Comparison of ENCODE assay signal across 8 mouse cellular contexts in genomic region chr8:70838654-70839407, GRCm38 (mm10). TPM values are rescaled to one million over a fixed set of nuclear protein-coding genes. Genes with fewer than 3 reads are reported as not detected.
DNase-seq lines count a peak whose midpoint lies in the region; ATAC-seq and TF ChIP-seq lines count a peak whose summit lies in the region.

No protein-coding gene starts in this region.

- peak overlapping the region; percentile 66 for H3K4me3 ChIP-seq in kidney, embryonic 15.5 days (replicated peaks)
- peak overlapping the region; percentile 65 to 73 for H3K4me3 ChIP-seq in MEL (ENCODE audit: control insufficient read depth in 1 of 2, insufficient read depth in 1 of 2, low read depth in 2 of 2, low read length in 2 of 2)
- peak overlapping the region; percentile 72 for H3K4me3 ChIP-seq in forebrain, embryonic 10.5 days
- H3K4me3 ChIP-seq in intestine, postnatal 0 days (ENCODE audit: low read depth, low read length) = peak overlapping the region; percentile 69
- peak overlapping the region; percentile 65 for H3K4me3 ChIP-seq in midbrain, embryonic 14.5 days (replicated peaks; ENCODE audit: low read depth, low read length)

- peak overlapping the region; percentile 74 for H3K9ac ChIP-seq in kidney, embryonic 15.5 days
- peak overlapping the region; percentile 87 for H3K9ac ChIP-seq in MEL (ENCODE audit: control insufficient read depth, low read depth, low read length, poor library complexity, severe bottlenecking)
- peak overlapping the region; percentile 78 for H3K9ac ChIP-seq in intestine, postnatal 0 days (ENCODE audit: low read depth, low read length)
- H3K9ac ChIP-seq in midbrain, embryonic 14.5 days (replicated peaks; ENCODE audit: low read length) = peak overlapping the region; percentile 67

- no peak for TF ChIP-seq POLR2A in MEL (IDR thresholded peaks at IDR 0.05; ENCODE audit: control insufficient read depth in 1 of 2, insufficient read depth in 1 of 2, low read depth in 1 of 2, low read length in 2 of 2, poor library complexity in 1 of 2)

- TF ChIP-seq RAD21 in MEL (IDR thresholded peaks at IDR 0.05; ENCODE audit: low read depth, low read length) = no peak

- DNase-seq in kidney, adult 8-10 months = no peak
- DNase-seq in MEL (ENCODE audit: low read depth, low spot score) = no peak
- DNase-seq in forebrain, embryonic 10.5 days (ENCODE audit: extremely low spot score, low spot score) = no peak
- no peak for DNase-seq in midbrain, embryonic 14.5 days
- no peak for DNase-seq in right cerebral cortex, postnatal 25 days
- DNase-seq in left cerebral cortex, adult 8-10 months (ENCODE audit: low spot score in 2 of 2) = no peak

- ATAC-seq in kidney, embryonic 15.5 days (replicated peaks; ENCODE audit: low FRiP score) = peak; percentile 26
- ATAC-seq in intestine, postnatal 0 days = peak; percentile 62
- ATAC-seq in midbrain, embryonic 14.5 days (ENCODE audit: low FRiP score, low TSS enrichment) = peak; percentile 53

- H3K79me2 ChIP-seq in MEL (ENCODE audit: control insufficient read depth, insufficient read depth, low read length, poor library complexity) = no peaks in the 10 kb centered on the region; the same call in 1 of the 2 replicates

- H3K4me2 ChIP-seq in kidney, embryonic 15.5 days = peak overlapping the region; percentile 88
- peak overlapping the region; percentile 65 for H3K4me2 ChIP-seq in intestine, postnatal 0 days (replicated peaks; ENCODE audit: low read depth)
- peak overlapping the region; percentile 75 for H3K4me2 ChIP-seq in midbrain, embryonic 14.5 days (ENCODE audit: low read length)

- peaks cover 8% of the 10 kb centered on the region; the same call in 1 of the 2 replicates for H3K36me3 ChIP-seq in kidney, embryonic 15.5 days
- H3K36me3 ChIP-seq in MEL (ENCODE audit: control insufficient read depth in 1 of 2, insufficient read depth in 2 of 2, low read length in 2 of 2) = peaks cover 0 to 11% of the 10 kb centered on the region in 2 experiments; a peak in 2 of 4 replicates
- peaks cover 20% of the 10 kb centered on the region for H3K36me3 ChIP-seq in forebrain, embryonic 10.5 days (replicated peaks)
- H3K36me3 ChIP-seq in intestine, postnatal 0 days (ENCODE audit: control insufficient read depth, insufficient read depth) = peaks cover 15% of the 10 kb centered on the region; the same call in 1 of the 2 replicates
- H3K36me3 ChIP-seq in midbrain, embryonic 14.5 days (ENCODE audit: control insufficient read depth, insufficient read depth, low read length) = 0 out of 2 replicates have a peak, but pooled peaks cover 2% of the 10 kb centered on the region

- 0 out of 2 replicates have a peak, but pooled peaks cover 3% of the 10 kb centered on the region for H3K27me3 ChIP-seq in kidney, embryonic 15.5 days
- H3K27me3 ChIP-seq in MEL (ENCODE audit: control insufficient read depth in 1 of 2, insufficient read depth in 2 of 2, low read length in 2 of 2) = no peaks in the 10 kb centered on the region
- peaks cover 8% of the 10 kb centered on the region; the same call in 1 of the 2 replicates for H3K27me3 ChIP-seq in forebrain, embryonic 10.5 days (ENCODE audit: poor library complexity, severe bottlenecking)
- H3K27me3 ChIP-seq in intestine, postnatal 0 days (replicated peaks; ENCODE audit: control insufficient read depth, insufficient read depth, low read length) = no peaks in the 10 kb centered on the region
- H3K27me3 ChIP-seq in midbrain, embryonic 14.5 days (ENCODE audit: control insufficient read depth, insufficient read depth, low read length) = no peaks in the 10 kb centered on the region

- 0 out of 4 replicates have a peak, but pooled peaks of 1 of the 2 experiments have one; percentile 7 for TF ChIP-seq EP300 in MEL (IDR thresholded peaks at IDR 0.05; ENCODE audit: low read depth in 1 of 2, low read length in 2 of 2)

- TF ChIP-seq CTCF in MEL (IDR thresholded peaks at IDR 0.05 in 2 of 3, conservative IDR thresholded peaks at IDR 0.05 in 1 of 3; ENCODE audit: control insufficient read depth in 1 of 3, insufficient read depth in 1 of 3, low read depth in 2 of 3, low read length in 3 of 3, poor library complexity in 1 of 3, severe bottlenecking in 1 of 3) = peak in 2 of 3 experiments; percentile 12 to 13; a peak in 1 of 6 replicates
- TF ChIP-seq CTCF in intestine, postnatal 0 days (IDR thresholded peaks at IDR 0.05; ENCODE audit: low read depth) = no peak

- H3K9me3 ChIP-seq in kidney, embryonic 15.5 days (replicated peaks) = no peaks in the 10 kb centered on the region
- no peaks in the 10 kb centered on the region for H3K9me3 ChIP-seq in MEL (replicated peaks; ENCODE audit: insufficient read depth, low read length)
- H3K9me3 ChIP-seq in forebrain, embryonic 10.5 days = no peaks in the 10 kb centered on the region
- H3K9me3 ChIP-seq in intestine, postnatal 0 days (ENCODE audit: control insufficient read depth) = no peaks in the 10 kb centered on the region
- H3K9me3 ChIP-seq in midbrain, embryonic 14.5 days (ENCODE audit: control insufficient read depth, low read length) = no peaks in the 10 kb centered on the region

- H3K27ac ChIP-seq in kidney, embryonic 15.5 days = peak overlapping the region; percentile 92
- peak overlapping the region; percentile 91 for H3K27ac ChIP-seq in MEL (ENCODE audit: control insufficient read depth, low read depth, low read length)
- H3K27ac ChIP-seq in forebrain, embryonic 10.5 days = peak overlapping the region; percentile 88
- peak overlapping the region; percentile 91 for H3K27ac ChIP-seq in intestine, postnatal 0 days (ENCODE audit: low read depth, low read length)
- peak overlapping the region; percentile 84 for H3K27ac ChIP-seq in midbrain, embryonic 14.5 days (replicated peaks; ENCODE audit: low read depth, low read length)

- 2% methylated on average over 66 of the region's 66 CpGs for WGBS in kidney, embryonic 15.5 days
- 4% methylated on average over 66 of the region's 66 CpGs for WGBS in forebrain, embryonic 10.5 days
- 1% methylated on average over 65 of the region's 66 CpGs for WGBS in intestine, postnatal 0 days
- WGBS in midbrain, embryonic 14.5 days = 2% methylated on average over 66 of the region's 66 CpGs

- peaks cover 30% of the 10 kb centered on the region for H3K4me1 ChIP-seq in kidney, embryonic 15.5 days
- peaks cover 0 to 7% of the 10 kb centered on the region in 2 experiments; a peak in 1 of 4 replicates for H3K4me1 ChIP-seq in MEL (ENCODE audit: control insufficient read depth in 1 of 2, insufficient read depth in 2 of 2, low read length in 2 of 2)
- peaks cover 45% of the 10 kb centered on the region for H3K4me1 ChIP-seq in forebrain, embryonic 10.5 days
- 0 out of 2 replicates have a peak, but pooled peaks cover 3% of the 10 kb centered on the region for H3K4me1 ChIP-seq in intestine, postnatal 0 days (replicated peaks; ENCODE audit: control insufficient read depth, insufficient read depth, low read length)
- 0 out of 2 replicates have a peak, but pooled peaks cover 7% of the 10 kb centered on the region for H3K4me1 ChIP-seq in midbrain, embryonic 14.5 days (ENCODE audit: control insufficient read depth, insufficient read depth, low read length)

RNA-seq across cellular contexts. Expression of gene Arrdc2, which starts 0.7 kb away (rescaled TPM):
- polyA plus RNA-seq in kidney, embryonic 15.5 days (2015; fragmentation: Nextera tagmentation; extraction: Ambion mirVana) = 5.0 and 6.5 TPM in 2 replicates
- total RNA-seq in MEL (2012; rRNA removed) = 10.0 and 13.1 TPM in 2 replicates
- polyA plus RNA-seq in MEL (2012; ENCODE audit: insufficient read depth in 1 of 2, insufficient read length in 2 of 2, low read depth in 1 of 2, low replicate concordance in 2 of 2, missing spikeins in 1 of 2) = 10 to 100 TPM in 1 of 2 experiments, not detected in 1; 22.5 TPM
- 4.8 and 5.7 TPM in 2 replicates for polyA plus RNA-seq in forebrain, embryonic 10.5 days (2016; fragmentation: Nextera tagmentation; extraction: Ambion mirVana)
- 6.2 and 6.9 TPM in 2 replicates for polyA plus RNA-seq in intestine, postnatal 0 days (2015; fragmentation: Nextera tagmentation; extraction: Ambion mirVana)
- polyA plus RNA-seq in midbrain, embryonic 14.5 days (2014; fragmentation: Nextera tagmentation; extraction: Ambion mirVana) = 7.1 and 7.5 TPM in 2 replicates
- 10 to 100 TPM; 10.9 to 22.7 (median 17.6) TPM for total RNA-seq in left cerebral cortex, adult 8-10 months (2022)

RNA-seq across cellular contexts. Expression of gene Kcnn1, which starts 24.2 kb away (rescaled TPM):
- polyA plus RNA-seq in kidney, embryonic 15.5 days (2015; fragmentation: Nextera tagmentation; extraction: Ambion mirVana) = 2.6 and 2.9 TPM in 2 replicates
- total RNA-seq in MEL (2012; rRNA removed) = 7.3 and 8.9 TPM in 2 replicates
- 10 to 100 TPM in 1 of 2 experiments, not detected in 1; 10.7 TPM for polyA plus RNA-seq in MEL (2012; ENCODE audit: insufficient read depth in 1 of 2, insufficient read length in 2 of 2, low read depth in 1 of 2, low replicate concordance in 2 of 2, missing spikeins in 1 of 2)
- 4.7 and 5.9 TPM in 2 replicates for polyA plus RNA-seq in forebrain, embryonic 10.5 days (2016; fragmentation: Nextera tagmentation; extraction: Ambion mirVana)
- polyA plus RNA-seq in intestine, postnatal 0 days (2015; fragmentation: Nextera tagmentation; extraction: Ambion mirVana) = 0.17 and 0.30 TPM in 2 replicates
- polyA plus RNA-seq in midbrain, embryonic 14.5 days (2014; fragmentation: Nextera tagmentation; extraction: Ambion mirVana) = 13.3 and 16.0 TPM in 2 replicates
- total RNA-seq in left cerebral cortex, adult 8-10 months (2022) = 10 to 100 TPM; 15.7 to 28.6 (median 17.7) TPM

RNA-seq across cellular contexts. Expression of gene Il12rb1, which starts 30.6 kb away (rescaled TPM):
- polyA plus RNA-seq in kidney, embryonic 15.5 days (2015; fragmentation: Nextera tagmentation; extraction: Ambion mirVana) = 0.09 and 0.12 TPM in 2 replicates
- total RNA-seq in MEL (2012; rRNA removed) = 1.2 and 1.4 TPM in 2 replicates
- 1 to 10 TPM in 1 of 2 experiments, not detected in 1; 2.2 TPM for polyA plus RNA-seq in MEL (2012; ENCODE audit: insufficient read depth in 1 of 2, insufficient read length in 2 of 2, low read depth in 1 of 2, low replicate concordance in 2 of 2, missing spikeins in 1 of 2)
- polyA plus RNA-seq in forebrain, embryonic 10.5 days (2016; fragmentation: Nextera tagmentation; extraction: Ambion mirVana) = 0.12 TPM in 1 of 2 replicates, not detected in the other
- polyA plus RNA-seq in intestine, postnatal 0 days (2015; fragmentation: Nextera tagmentation; extraction: Ambion mirVana) = 0.29 and 0.31 TPM in 2 replicates
- polyA plus RNA-seq in midbrain, embryonic 14.5 days (2014; fragmentation: Nextera tagmentation; extraction: Ambion mirVana) = 0.45 TPM in 1 of 2 replicates, not detected in the other
- total RNA-seq in left cerebral cortex, adult 8-10 months (2022) = 1 to 10 TPM in 2 of 4 experiments, under 1 TPM in 2; 0.84 to 1.3 (median 1.0) TPM

RNA-seq across cellular contexts. Expression of gene Mast3, which starts 34.0 kb away (rescaled TPM):
- polyA plus RNA-seq in kidney, embryonic 15.5 days (2015; fragmentation: Nextera tagmentation; extraction: Ambion mirVana) = 12.9 and 18.1 TPM in 2 replicates
- 10.4 and 13.5 TPM in 2 replicates for total RNA-seq in MEL (2012; rRNA removed)
- 10 to 100 TPM in 1 of 2 experiments, not detected in 1; 54.7 TPM for polyA plus RNA-seq in MEL (2012; ENCODE audit: insufficient read depth in 1 of 2, insufficient read length in 2 of 2, low read depth in 1 of 2, low replicate concordance in 2 of 2, missing spikeins in 1 of 2)
- polyA plus RNA-seq in forebrain, embryonic 10.5 days (2016; fragmentation: Nextera tagmentation; extraction: Ambion mirVana) = 12.0 and 14.9 TPM in 2 replicates
- polyA plus RNA-seq in intestine, postnatal 0 days (2015; fragmentation: Nextera tagmentation; extraction: Ambion mirVana) = 4.4 and 7.2 TPM in 2 replicates
- polyA plus RNA-seq in midbrain, embryonic 14.5 days (2014; fragmentation: Nextera tagmentation; extraction: Ambion mirVana) = 22.7 and 24.3 TPM in 2 replicates
- 100 to 1,000 TPM; 276 to 316 (median 288) TPM for total RNA-seq in left cerebral cortex, adult 8-10 months (2022)

RNA-seq across cellular contexts. Expression of gene Ccdc124, which starts 34.9 kb away (rescaled TPM):
- 115 and 123 TPM in 2 replicates for polyA plus RNA-seq in kidney, embryonic 15.5 days (2015; fragmentation: Nextera tagmentation; extraction: Ambion mirVana)
- total RNA-seq in MEL (2012; rRNA removed) = 47.5 and 47.6 TPM in 2 replicates
- 10 to 100 TPM in 1 of 2 experiments, not detected in 1; 87.1 TPM for polyA plus RNA-seq in MEL (2012; ENCODE audit: insufficient read depth in 1 of 2, insufficient read length in 2 of 2, low read depth in 1 of 2, low replicate concordance in 2 of 2, missing spikeins in 1 of 2)
- polyA plus RNA-seq in forebrain, embryonic 10.5 days (2016; fragmentation: Nextera tagmentation; extraction: Ambion mirVana) = 184 and 186 TPM in 2 replicates
- 61.7 and 64.3 TPM in 2 replicates for polyA plus RNA-seq in intestine, postnatal 0 days (2015; fragmentation: Nextera tagmentation; extraction: Ambion mirVana)
- polyA plus RNA-seq in midbrain, embryonic 14.5 days (2014; fragmentation: Nextera tagmentation; extraction: Ambion mirVana) = 149 and 178 TPM in 2 replicates
- total RNA-seq in left cerebral cortex, adult 8-10 months (2022) = 10 to 100 TPM; 76.5 to 94.5 (median 85.6) TPM
